17 mouse cellular contexts compared by ENCODE assay signal in genomic region chr3:55250631-55251030, GRCm38 (mm10). TPM values are rescaled to one million over a fixed set of nuclear protein-coding genes. Genes with fewer than 3 reads are reported as not detected.
"Had no signal": no experiment of that assay in that cellular context is flagged by ENCODE, and none has a peak within 500 bp of the region (broad histone marks: within the 10 kb centered on the region; RNA-seq: fewer than 3 reads in every experiment).

No protein-coding gene starts in this region.

- H3K36me3 ChIP-seq: stomach, embryonic 15.5 days had no signal

- H3K27ac ChIP-seq: macrophage; midbrain, embryonic 12.5 days; neural tube, embryonic 13.5 days; stomach, embryonic 15.5 days; stomach, postnatal 0 days had no signal

- H3K27me3 ChIP-seq: megakaryocyte, embryonic 14.5 days; midbrain, embryonic 12.5 days; neural tube, embryonic 13.5 days; stomach, embryonic 15.5 days had no signal

- ATAC-seq: midbrain, embryonic 16.5 days had no signal

- DNase-seq: lung, adult 18-20 months; lung, postnatal 10 days; lung, postnatal 36 days; midbrain, embryonic 14.5 days; right cerebral cortex, postnatal 14 days; thymus, adult 2 months; thymus, postnatal 25 days; thymus, postnatal 4 days had no signal

- H3K9ac ChIP-seq: lung, embryonic 14.5 days; midbrain, embryonic 12.5 days; neural tube, embryonic 13.5 days; stomach, embryonic 15.5 days had no signal

- H3K4me1 ChIP-seq: megakaryocyte, embryonic 14.5 days; midbrain, embryonic 12.5 days; stomach, embryonic 15.5 days had no signal

- H3K4me3 ChIP-seq: megakaryocyte, embryonic 14.5 days; midbrain, embryonic 12.5 days; neural tube, embryonic 13.5 days; stomach, embryonic 15.5 days had no signal

- H3K4me2 ChIP-seq: lung, embryonic 14.5 days; midbrain, embryonic 12.5 days; neural tube, embryonic 13.5 days; stomach, embryonic 15.5 days had no signal

- H3K9me3 ChIP-seq: stomach, embryonic 15.5 days had no signal

RNA-seq across cellular contexts. Expression of gene Dclk1, which starts 8.5 kb away (rescaled TPM):
- total RNA-seq: megakaryocyte progenitor cell, adult 5-6 weeks had no signal
